Mouse (Mus musculus) retina, embryonic 14.5 days (tissue): ENCODE measurements around the gene Casc4.
"Not testable (repeated sequence)": the region's sequence is repeated elsewhere in the genome, so short reads cannot be mapped to it uniquely, and the experiment has no call there.

Experiments
- DNase-seq: peaks from one replicate; pipeline ENCODE4 v3.0.0-alpha.2; 2015; ENCODE audit warnings: low spot score

Casc4 gene

GRCm38 (mm10) chr2:121916047-121916970, 49.5 kb downstream of the Casc4 start:
- no peak for DNase-seq

DNA sequence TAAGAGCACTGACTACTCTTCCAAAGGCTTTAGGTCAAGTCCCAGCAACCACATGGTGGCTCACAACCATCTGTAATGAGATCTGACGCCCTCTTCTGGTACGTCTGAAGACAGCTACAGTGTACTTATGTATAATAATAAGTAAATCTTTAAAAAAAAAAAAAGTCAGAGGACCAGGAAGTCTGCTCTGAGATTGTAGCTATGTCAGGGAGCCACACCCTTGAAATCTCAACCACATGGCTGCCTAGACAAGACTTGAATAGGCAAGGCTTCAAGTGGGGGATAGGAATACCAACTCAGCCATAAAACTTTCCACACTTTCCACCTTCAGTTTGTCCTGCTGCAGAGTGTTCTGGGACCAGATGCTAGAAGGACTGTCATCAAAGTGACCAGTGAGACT, 70.9 kb downstream of the Casc4 start:
- not testable (repeated sequence) for DNase-seq

GRCm38 (mm10) chr2:121943364-121943763, 76.6 kb downstream of the Casc4 start:
- DNase-seq: no peak

GRCm38 (mm10) chr2:121954971-121955656, 88.3 kb downstream of the Casc4 start:
- DNase-seq: no peak

GRCm38 (mm10) chr2:121955765-121956223, 89.0 kb downstream of the Casc4 start, which contains the start of the genes Ctdspl2 and Mageb3:
Gene Ctdspl2 (plus strand): TSS chr2:121956001.
Gene Mageb3 (minus strand): TSS chr2:121956092.
- DNase-seq: peak; percentile 98

DNA sequence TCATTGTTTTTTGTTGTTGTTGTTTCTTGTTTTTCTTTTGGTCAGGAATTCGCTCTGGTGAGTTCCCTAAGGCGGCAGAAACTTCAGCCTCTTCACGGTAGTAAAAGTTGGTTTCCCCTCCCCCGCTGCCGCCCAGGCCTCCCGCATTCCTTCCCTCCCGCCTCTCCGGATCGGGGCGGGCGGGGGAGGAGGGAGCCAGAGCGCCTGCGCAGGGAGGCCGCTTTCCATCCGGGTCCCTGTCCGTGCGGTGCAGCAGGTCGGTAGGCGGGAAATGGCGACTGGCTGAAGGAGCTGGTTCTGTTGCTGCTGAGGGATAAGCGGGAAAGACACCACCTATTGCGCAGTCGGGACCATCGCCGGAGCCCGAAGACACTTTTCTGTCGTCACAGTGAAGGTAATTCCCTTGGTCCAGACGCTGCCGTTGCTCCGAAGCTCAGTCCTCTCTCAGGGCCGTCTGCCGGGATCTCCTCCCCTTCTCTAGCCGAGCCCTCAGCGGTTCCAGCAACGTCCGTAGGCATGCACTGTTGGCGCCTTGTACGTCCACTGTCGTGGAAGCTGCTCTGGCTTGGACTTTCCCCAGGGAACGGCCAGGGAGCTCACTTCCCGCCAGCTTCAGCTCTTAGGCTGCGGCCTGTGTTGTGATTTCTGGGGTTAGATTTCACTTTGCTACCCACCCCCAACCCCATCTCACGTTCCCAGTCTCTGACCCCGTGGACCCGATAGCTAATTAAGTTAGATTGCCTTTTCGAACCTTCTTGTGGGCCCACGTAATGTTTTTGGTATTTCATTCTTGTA, 89.7 kb downstream of the Casc4 start:
- peak; percentile 97 for DNase-seq

DNA sequence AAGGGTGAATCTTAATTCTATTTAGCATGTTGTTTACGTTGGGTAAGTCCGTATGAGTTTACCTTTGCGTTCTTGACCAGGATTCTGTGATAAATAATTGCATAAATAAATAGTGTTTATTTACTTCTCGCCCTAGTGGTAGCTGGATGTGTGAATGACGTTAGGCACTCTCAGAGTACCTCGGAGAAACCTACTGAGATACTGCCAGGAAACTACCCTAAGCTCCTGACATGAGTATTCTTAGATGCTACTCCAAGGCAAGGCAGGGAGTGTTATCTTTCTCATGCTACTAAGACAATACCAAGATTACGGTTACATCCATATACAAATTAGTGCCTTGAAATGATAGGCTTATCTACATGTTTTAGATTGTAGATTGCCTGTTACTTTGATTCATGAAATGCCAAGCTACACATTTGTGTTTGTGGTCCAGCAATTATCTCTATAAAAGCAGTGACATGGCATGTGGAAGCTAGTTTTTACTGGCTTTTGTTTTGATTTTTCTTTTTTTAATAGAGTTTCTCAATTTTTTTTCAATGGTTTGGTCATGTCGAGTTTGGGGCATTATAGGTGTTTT, 90.5 kb downstream of the Casc4 start:
- DNase-seq: no peak
